Mouse (Mus musculus): ENCODE results near the gene Lgals3.

The Lgals3 gene

DNA sequence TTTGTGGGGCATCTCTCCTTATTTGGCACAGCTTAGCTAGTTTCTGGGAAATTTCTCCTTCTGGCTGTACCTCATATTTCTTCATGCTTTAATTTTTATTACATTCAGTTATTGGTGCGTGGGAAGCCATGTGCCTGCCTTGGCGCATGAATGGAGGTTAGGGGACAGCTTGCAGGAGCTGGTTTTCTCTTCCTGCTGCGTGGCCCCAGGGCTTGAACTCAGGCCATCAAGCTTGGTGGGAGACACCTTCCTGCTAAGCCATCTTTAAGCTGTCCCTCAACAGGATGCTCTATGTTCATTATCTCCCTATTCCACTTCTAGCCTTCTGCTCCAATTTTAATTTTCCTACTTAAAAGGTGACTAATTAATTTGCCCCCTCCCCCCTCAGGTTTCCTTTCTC lies 3.2 kb downstream of the Lgals3 start:
- no peak for DNase-seq

GRCm38 (mm10) chr14:47371689-47372088 lies 4.1 kb downstream of the Lgals3 start:
- DNase-seq, result no peak

DNA sequence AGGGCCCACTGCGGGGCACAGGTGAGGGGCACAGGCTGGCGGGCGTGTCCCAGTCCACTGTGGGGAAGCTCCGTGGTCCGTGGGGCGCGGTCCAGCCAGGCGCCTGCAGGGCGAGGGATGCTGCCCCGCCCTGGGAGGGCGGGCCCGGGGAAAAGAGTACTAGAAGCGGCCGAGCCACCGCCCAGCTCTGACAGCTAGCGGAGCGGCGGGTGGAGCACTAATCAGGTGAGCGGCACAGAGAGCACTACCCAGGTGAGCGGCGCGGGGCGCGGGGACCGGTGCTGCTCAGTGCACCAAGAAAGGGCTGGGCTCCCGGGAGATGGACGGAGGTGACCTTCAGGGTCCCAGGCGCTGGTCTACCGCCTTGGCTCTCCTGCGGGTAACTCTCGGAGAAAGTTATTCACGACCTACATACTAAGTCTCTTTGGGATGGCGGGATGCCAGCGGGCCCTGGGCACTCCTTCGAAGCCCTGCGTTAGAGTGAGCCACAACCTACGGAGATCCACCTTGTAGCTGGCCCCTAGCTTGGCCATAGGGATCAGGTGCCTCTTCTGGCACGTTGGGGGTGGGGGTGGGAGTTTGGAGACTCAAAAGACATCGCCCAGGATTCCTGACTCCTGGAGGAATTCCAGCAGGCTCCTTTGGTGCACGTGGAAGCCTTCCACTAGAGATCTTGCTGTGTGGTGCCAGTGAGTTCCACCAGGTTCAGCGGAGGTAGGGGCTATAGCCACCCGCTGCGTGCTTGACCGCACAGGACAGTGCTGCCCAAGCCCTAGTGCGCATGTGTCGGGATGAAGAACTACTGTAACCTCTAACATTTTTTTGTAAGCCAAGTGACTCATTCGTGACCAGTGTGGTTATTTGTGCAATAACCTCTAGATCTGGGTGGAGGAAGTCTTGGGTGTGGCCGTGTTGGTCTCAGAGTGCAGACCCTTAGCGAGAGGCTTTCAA lies 6.5 kb downstream of the Lgals3 start:
- DNase-seq, result peak; percentile 42 to 71

DNA sequence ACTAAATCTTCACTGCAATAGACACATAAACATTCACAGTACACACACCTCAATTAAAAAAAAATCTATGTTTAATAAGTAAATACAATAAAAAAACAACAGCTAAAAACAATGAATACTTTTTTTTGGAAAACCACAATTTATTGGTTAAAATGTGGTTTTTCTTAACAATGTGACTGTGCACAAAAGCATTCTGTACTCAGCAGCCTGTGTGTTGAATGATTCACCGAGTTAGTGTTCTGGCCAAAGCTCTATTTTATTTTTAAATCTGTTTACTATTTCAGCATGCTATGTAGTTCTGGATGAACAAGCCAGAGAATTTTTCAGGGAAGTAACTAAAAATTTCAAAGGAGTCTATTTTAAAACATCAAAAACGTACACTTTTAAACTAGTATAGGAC lies 9.0 kb downstream of the Lgals3 start:
- no peak for DNase-seq

DNA sequence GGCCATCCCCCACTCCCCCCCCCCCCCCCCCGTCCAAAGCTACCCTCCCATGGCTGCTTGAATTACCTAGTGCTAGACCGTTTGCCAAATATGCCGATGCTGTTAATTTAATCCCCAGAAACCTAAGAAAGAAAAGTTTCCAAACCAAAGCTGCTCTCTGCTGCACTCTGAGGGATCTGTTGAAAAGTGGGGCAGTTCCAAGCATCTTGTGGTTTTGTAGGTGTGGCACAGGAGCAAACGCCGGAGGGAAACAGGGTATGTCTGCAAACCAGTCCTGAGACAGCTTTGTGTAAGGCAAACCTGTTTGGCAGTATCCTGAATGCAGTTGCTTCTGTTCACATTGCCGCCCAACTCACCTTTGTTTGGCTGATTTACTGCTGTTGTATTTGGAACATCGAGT lies 10.8 kb downstream of the Lgals3 start:
- DNase-seq, result no peak

- DNase-seq, result no peak
These were observed 16.4 kb downstream of the Lgals3 start for GRCm38 (mm10) chr14:47383911-47384310.

DNA sequence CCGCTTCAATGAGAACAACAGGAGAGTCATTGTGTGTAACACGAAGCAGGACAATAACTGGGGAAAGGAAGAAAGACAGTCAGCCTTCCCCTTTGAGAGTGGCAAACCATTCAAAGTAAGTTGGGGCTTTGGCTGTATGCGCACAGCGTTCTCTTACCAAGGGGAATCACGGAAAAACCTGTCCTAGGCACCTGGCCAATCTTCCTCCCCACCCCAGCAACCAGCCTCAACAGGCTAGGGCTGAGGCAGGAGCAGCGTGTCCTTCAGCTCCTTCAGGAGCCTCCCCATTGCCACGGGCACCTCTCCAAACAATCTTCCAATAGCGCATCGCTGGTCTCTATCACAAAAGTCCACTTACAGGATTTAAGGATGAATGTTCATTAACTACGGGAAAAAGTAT lies 17.1 kb downstream of the Lgals3 start:
- no peak for DNase-seq

DNA sequence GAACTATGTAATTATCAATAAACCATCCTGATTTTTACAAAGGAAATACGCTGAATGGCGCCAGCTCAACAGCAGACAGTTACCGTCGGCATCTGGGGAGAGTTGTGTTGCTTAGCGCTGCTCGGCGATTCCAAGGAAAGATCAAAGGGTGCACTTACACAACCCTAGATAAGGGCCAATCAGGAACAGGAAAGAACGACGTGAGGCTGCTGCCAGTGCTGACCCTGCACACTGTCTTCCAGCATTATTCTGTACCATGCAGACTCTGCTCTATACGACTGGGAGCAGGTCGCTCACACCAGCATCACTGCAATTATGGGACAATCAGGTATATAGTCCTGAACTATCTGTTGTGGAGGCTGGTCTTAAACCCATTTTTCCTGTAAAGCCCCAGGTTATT lies 18.6 kb downstream of the Lgals3 start:
- no peak for DNase-seq

- no peak for DNase-seq
These were observed 26.0 kb downstream of the Lgals3 start for GRCm38 (mm10) chr14:47393354-47394094.

- DNase-seq, result no peak
These were observed 27.5 kb downstream of the Lgals3 start for GRCm38 (mm10) chr14:47395007-47395406.

- no peak for DNase-seq
These were observed 28.0 kb downstream of the Lgals3 start for GRCm38 (mm10) chr14:47395462-47396026.

GRCm38 (mm10) chr14:47396165-47396652 lies 28.7 kb downstream of the Lgals3 start:
- DNase-seq, result peak; percentile 33 to 45

GRCm38 (mm10) chr14:47402735-47403134 lies 35.2 kb downstream of the Lgals3 start:
- DNase-seq, result no peak

- peak; percentile 8 to 14 for DNase-seq
These were observed 38.4 kb downstream of the Lgals3 start for GRCm38 (mm10) chr14:47406000-47406399.

- DNase-seq, result peak; percentile 3 to 12
These were observed 49.8 kb downstream of the Lgals3 start for GRCm38 (mm10) chr14:47417346-47417745.

DNA sequence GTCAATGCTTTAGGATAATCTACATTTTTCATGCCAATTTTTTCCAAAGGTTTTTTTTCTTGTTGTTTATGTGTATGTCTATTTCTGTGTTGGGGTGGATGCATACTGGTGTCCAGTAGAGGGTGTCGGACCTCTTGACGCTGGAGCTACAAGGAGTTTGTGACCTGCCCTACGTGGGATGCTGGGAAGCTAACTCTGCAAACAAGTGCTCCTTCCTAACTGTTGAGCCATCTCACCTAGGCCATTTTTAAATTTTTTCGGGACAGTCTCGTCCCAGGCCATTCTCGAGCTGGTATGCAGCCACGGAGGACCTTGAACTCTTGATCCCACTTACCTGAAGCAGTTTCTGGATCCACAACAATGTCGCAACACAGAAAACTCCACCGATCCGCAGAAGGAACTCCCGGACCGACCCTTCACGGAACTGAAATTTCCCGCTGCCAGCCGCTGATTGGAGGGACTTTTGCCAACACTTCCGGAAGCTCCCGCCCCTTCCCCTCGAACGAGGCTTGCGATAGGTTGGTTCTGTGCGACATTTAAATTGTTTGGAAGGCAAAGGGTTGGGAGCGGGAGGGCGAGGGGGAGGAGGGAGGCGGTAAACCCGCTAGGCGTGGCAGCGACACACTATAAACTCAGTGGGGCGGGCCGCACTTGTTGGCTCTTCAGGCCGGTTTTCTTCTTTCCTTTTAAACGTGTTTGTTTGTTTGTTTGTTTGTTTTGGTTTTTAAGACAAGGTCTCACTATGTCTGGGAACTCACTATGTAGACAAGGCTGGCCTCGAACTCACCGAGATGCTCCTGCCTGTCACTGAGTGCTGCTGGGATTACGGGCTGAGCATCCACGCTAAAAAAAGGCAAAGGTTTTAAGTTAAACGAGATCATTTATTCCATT lies 50.5 kb downstream of the Lgals3 start, which contains the start of gene Dlgap5:
Gene Dlgap5, minus strand, starts transcription at position 633 of the 891 bp plus-strand sequence.
- peak; percentile 94 for DNase-seq

- no peak for DNase-seq
These were observed 51.1 kb downstream of the Lgals3 start for GRCm38 (mm10) chr14:47418666-47418991.

DNA sequence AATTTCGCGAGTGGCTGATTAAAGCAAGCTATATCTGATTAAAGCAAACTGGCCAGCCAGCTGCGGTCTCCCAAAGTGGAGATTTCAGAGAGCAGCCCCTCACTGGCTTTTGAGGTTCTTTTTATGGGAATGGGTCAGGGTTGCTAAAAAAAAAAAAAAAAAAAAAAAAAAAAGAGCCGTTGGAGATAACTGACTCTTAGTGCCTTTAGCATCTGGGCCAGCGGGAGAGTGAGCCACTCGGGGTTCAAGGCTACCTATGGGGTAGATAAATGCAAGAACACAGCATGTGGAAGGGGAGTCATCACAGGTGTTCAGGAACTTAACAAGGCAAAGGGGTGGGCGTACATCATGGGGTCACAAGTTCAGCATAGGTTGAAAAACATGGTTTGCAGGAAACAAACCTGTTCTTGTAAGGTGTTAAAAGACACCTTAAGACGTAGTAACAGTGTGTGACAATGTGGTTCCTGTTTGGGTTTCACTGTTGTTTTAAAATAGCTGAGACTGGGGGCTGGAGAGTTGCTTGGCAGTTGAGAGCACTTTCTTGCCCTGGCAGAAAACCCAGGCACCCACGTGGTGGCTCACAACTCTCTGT lies 51.6 kb downstream of the Lgals3 start:
- no peak for DNase-seq

DNA sequence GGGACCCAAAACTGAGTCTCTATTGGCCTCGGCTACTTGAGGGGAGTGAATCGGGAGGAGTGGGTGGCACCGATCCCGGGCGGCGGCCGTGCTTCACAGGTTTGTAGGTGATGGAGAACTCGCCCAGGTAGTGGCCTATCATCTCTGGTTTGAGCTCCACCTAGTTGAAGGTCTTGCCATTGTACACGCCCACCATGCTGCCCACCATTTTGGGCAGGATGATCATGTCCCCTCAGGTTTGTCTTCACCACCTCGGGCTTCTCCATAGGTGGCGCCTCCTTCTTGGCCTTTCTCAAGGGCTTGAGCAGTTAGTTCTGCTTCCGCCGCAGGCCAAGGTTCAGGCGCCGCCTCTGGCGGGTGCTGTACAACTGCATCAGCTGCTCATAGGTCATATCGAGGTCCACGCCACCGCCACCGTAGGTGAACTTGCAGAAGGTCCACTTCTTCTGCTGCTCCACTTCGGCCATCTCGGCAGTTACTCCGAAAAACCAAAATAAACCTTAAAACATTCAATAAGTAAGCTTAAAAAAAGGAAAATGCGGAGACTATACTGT lies 52.2 kb downstream of the Lgals3 start:
- DNase-seq, result peak in 1 of 2 experiments; percentile 3

DNA sequence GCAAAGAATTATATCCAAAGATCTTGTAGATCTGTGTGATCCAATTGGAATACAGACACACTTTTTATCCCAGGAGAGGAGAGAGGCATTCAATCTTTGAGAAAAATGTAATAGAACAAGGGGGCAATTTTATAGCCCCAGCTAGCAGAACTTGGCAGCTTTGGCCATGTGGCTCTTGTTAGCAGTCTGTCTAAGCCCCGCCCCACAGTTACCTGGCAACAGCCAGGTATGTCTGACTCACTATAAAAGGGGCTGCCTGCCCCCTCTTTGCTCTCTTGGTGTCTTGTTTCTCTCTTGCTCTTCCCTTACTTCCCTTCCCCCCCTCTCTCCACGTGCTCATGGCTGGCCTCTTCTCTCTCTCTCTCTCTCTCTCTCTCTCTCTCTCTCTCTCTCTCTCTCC lies 54.1 kb downstream of the Lgals3 start:
- DNase-seq, result no peak

GRCm38 (mm10) chr14:47422466-47422865 lies 54.9 kb downstream of the Lgals3 start:
- DNase-seq, result no peak

- peak in 1 of 2 experiments; percentile 36 for DNase-seq
These were observed 65.4 kb downstream of the Lgals3 start for GRCm38 (mm10) chr14:47432987-47433386.
